Mouse (Mus musculus): Measurements from ENCODE around the gene Fam216a. TPM values are rescaled to one million over a fixed set of nuclear protein-coding genes. Genes with fewer than 3 reads are reported as not detected.
"Not testable (repeated sequence)": the region's sequence is repeated elsewhere in the genome, so short reads cannot be mapped to it uniquely, and the experiment has no call there.

The Fam216a gene
- total and polyA plus RNA-seq, 3 experiments = 68.9 to 100 TPM; not detected in 1

- no peak for TF ChIP-seq ETS1 (IDR thresholded peaks at IDR 0.05; ENCODE audit: low read depth, low read length)
These were observed 48.6 kb downstream of the Fam216a start (continued) for GRCm38 (mm10) chr5:122323523-122323922.

DNA sequence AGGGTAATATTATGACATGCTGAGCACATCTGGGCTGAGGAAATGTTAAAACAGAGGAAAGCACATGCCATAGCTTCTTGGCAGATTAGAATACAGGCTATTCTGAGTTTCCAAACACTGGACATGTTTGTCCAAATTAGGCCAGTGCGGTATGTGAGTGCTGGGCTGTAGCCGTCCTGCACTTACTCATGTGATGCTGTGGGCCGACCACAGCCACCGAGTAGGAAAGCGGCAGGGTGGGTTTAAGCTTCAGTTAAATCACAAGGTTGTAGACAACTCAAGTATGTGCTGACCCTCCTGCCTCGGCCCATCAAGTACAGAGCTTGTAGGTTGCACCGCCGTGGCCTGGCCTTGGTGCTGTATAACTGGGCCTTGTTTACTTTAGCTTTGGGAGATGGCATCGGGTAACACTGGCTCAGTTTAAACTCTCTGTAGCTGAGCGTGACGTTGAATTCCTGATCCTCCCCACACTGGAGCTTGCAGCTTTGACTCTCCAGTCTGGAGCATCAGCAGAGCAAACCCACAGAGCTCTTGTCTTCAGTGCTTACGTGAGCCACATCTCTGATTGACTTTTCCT is 51.9 kb downstream of the Fam216a start:
- H3K36me3 ChIP-seq (ENCODE audit: control insufficient read depth in 1 of 2, insufficient read depth in 2 of 2, low read length in 2 of 2) = peaks cover 3 to 8% of the 10 kb centered on the region in 2 experiments; a peak in 3 of 4 replicates
- H3K4me1 ChIP-seq (ENCODE audit: control insufficient read depth in 1 of 2, insufficient read depth in 2 of 2, low read length in 2 of 2) = peaks cover 0 to 4% of the 10 kb centered on the region in 2 experiments; a peak in 1 of 4 replicates
- H3K79me2 ChIP-seq (ENCODE audit: control insufficient read depth, insufficient read depth, low read length, poor library complexity) = no peaks in the 10 kb centered on the region
- TF ChIP-seq EP300 (IDR thresholded peaks at IDR 0.05; ENCODE audit: low read depth in 1 of 2, low read length in 2 of 2) (no peak), CHD2 (IDR thresholded peaks at IDR 0.05; ENCODE audit: low read length) (no peak), CHD1 (IDR thresholded peaks at IDR 0.05; ENCODE audit: low read depth, low read length) (no peak), ETS1 (IDR thresholded peaks at IDR 0.05; ENCODE audit: low read depth, low read length) (no peak), SMC3 (IDR thresholded peaks at IDR 0.05; ENCODE audit: low read depth, low read length) (no peak), KAT2A (conservative IDR thresholded peaks at IDR 0.05; ENCODE audit: low read depth, low read length) (no peak)
- no peak overlapping the region for H3K9ac ChIP-seq (ENCODE audit: control insufficient read depth, low read depth, low read length, poor library complexity, severe bottlenecking)
- DNase-seq (ENCODE audit: low read depth, low spot score) = no peak
- no peak overlapping the region for H3K4me3 ChIP-seq (ENCODE audit: control insufficient read depth in 1 of 2, insufficient read depth in 1 of 2, low read depth in 2 of 2, low read length in 2 of 2)
- H3K27ac ChIP-seq (ENCODE audit: control insufficient read depth, low read depth, low read length) = no peak overlapping the region
- H3K27me3 ChIP-seq (ENCODE audit: control insufficient read depth in 1 of 2, insufficient read depth in 2 of 2, low read length in 2 of 2) = no peaks in the 10 kb centered on the region
- no peaks in the 10 kb centered on the region for H3K9me3 ChIP-seq (replicated peaks; ENCODE audit: insufficient read depth, low read length)

GRCm38 (mm10) chr5:122319474-122320204 is 52.5 kb downstream of the Fam216a start:
- no peaks in the 10 kb centered on the region for H3K79me2 ChIP-seq (ENCODE audit: control insufficient read depth, insufficient read depth, low read length, poor library complexity)
- no peaks in the 10 kb centered on the region for H3K9me3 ChIP-seq (replicated peaks; ENCODE audit: insufficient read depth, low read length)
- TF ChIP-seq ELF1 (IDR thresholded peaks at IDR 0.05; ENCODE audit: low read depth, low read length) (no peak), CHD2 (IDR thresholded peaks at IDR 0.05; ENCODE audit: low read length) (no peak), POLR2A (IDR thresholded peaks at IDR 0.05; ENCODE audit: control insufficient read depth in 1 of 2, insufficient read depth in 1 of 2, low read depth in 1 of 2, low read length in 2 of 2, poor library complexity in 1 of 2) (no peak)
- no peaks in the 10 kb centered on the region for H3K27me3 ChIP-seq (ENCODE audit: control insufficient read depth in 1 of 2, insufficient read depth in 2 of 2, low read length in 2 of 2)
- no peak for DNase-seq (ENCODE audit: low read depth, low spot score)
- peaks cover 0 to 7% of the 10 kb centered on the region in 2 experiments; a peak in 2 of 4 replicates for H3K4me1 ChIP-seq (ENCODE audit: control insufficient read depth in 1 of 2, insufficient read depth in 2 of 2, low read length in 2 of 2)
- H3K27ac ChIP-seq (ENCODE audit: control insufficient read depth, low read depth, low read length) = no peak overlapping the region
- peaks cover 5 to 8% of the 10 kb centered on the region in 2 experiments; a peak in 3 of 4 replicates for H3K36me3 ChIP-seq (ENCODE audit: control insufficient read depth in 1 of 2, insufficient read depth in 2 of 2, low read length in 2 of 2)
- no peak overlapping the region for H3K4me3 ChIP-seq (ENCODE audit: control insufficient read depth in 1 of 2, insufficient read depth in 1 of 2, low read depth in 2 of 2, low read length in 2 of 2)
- no peak overlapping the region for H3K9ac ChIP-seq (ENCODE audit: control insufficient read depth, low read depth, low read length, poor library complexity, severe bottlenecking)

DNA sequence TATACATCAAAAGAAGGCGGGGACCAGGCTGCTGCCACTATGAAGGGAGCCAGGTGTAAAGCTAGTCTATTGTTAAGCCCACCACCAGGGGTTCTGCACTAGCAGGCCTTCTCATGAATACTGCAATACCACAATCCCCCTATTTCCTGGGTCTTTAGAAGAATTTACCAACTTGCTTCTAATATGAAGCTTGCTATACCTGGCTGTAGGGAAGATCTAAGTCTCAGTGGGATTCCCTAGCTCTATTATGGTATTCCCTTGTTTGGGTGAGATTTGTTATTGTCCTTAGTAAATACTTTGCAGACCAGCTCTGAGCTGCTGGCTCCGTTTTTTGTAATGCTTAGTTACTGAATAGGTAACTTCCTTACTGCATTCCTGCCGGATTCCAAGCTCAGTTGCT is 53.2 kb downstream of the Fam216a start:
- not testable (repeated sequence) for H3K36me3 ChIP-seq (ENCODE audit: control insufficient read depth in 1 of 2, insufficient read depth in 2 of 2, low read length in 2 of 2); H3K4me1 ChIP-seq (ENCODE audit: control insufficient read depth in 1 of 2, insufficient read depth in 2 of 2, low read length in 2 of 2); H3K27ac ChIP-seq (ENCODE audit: control insufficient read depth, low read depth, low read length); H3K9ac ChIP-seq (ENCODE audit: control insufficient read depth, low read depth, low read length, poor library complexity, severe bottlenecking); H3K27me3 ChIP-seq (ENCODE audit: control insufficient read depth in 1 of 2, insufficient read depth in 2 of 2, low read length in 2 of 2); H3K9me3 ChIP-seq (replicated peaks; ENCODE audit: insufficient read depth, low read length); H3K79me2 ChIP-seq (ENCODE audit: control insufficient read depth, insufficient read depth, low read length, poor library complexity); H3K4me3 ChIP-seq (ENCODE audit: control insufficient read depth in 1 of 2, insufficient read depth in 1 of 2, low read depth in 2 of 2, low read length in 2 of 2); DNase-seq (ENCODE audit: low read depth, low spot score)
